Comparison of ENCODE assay signal across 9 mouse cellular contexts in the genomic region with DNA sequence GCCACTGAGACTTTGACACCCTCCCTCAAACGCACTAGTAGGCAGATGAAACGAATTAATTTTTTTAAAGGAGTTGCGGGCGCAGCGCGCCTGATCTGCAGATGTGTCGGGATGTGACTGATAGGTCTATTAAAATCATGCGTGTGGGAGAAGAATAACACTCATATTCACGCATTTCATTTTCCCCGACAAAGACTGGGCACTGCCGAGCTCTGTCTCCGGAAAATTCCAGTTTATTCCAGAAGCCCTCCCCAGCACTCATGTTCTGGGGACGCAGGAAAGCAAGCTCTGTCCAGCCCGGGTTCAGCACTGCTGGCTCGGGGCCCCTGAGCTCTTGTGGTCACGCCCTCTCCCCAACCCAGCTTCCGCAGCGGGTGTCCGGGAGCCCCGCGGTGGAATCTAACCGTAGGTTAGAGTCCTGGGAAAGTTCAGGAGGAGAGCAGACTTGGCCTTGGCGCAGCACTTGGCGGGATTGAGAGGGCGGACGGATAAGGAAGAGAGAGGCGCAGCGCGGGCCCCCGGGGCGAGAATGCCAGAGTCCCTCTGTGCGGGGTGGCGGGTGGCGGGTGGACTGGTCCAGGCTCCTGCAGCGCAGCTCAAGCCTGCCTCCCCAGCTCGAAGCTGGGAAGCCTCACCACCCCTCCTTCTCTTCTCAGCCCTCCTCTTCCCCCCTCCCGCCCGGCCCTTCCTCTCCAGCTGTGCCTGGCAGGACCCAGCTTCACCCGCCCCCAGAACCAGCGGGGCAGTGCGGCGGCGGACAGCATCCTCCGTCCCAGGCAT. TPM values are rescaled to one million over a fixed set of nuclear protein-coding genes. Genes with fewer than 3 reads are reported as not detected.
DNase-seq lines count a peak whose midpoint lies in the region; ATAC-seq lines count a peak whose summit lies in the region.
"Had no signal": no experiment of that assay in that cellular context is flagged by ENCODE, and none has a peak within 500 bp of the region (broad histone marks: within the 10 kb centered on the region; RNA-seq: fewer than 3 reads in every experiment).

No protein-coding gene starts in this region.

- H3K27ac ChIP-seq in kidney, embryonic 16.5 days (ENCODE audit: low read length), result no peak overlapping the region
- H3K27ac ChIP-seq in neural tube, embryonic 13.5 days (replicated peaks), result peak overlapping the region; percentile 62

- WGBS in kidney, embryonic 16.5 days, result under 1% methylated on average over 40 of the region's 44 CpGs
- WGBS in neural tube, embryonic 13.5 days, result under 1% methylated on average over 44 of the region's 44 CpGs

- H3K9ac ChIP-seq in kidney, embryonic 16.5 days (replicated peaks; ENCODE audit: low read length), result no peak overlapping the region
- peak overlapping the region; percentile 55 for H3K9ac ChIP-seq in neural tube, embryonic 13.5 days

- DNase-seq in cerebellum, adult 11 months, result peak; percentile 17
- no peak for DNase-seq in cerebellum, adult 9-10 months
- peak; percentile 70 to 79 for DNase-seq in right cerebral cortex, postnatal 10 days (ENCODE audit: low spot score in 2 of 2)
- no peak for DNase-seq in right cerebral cortex, adult 18-20 months
- no peak for DNase-seq in gastrocnemius, adult 18-20 months (ENCODE audit: low spot score)

- no peaks in the 10 kb centered on the region for H3K9me3 ChIP-seq in kidney, embryonic 16.5 days (ENCODE audit: low read length)
- no peaks in the 10 kb centered on the region for H3K9me3 ChIP-seq in neural tube, embryonic 13.5 days

- H3K4me2 ChIP-seq in kidney, embryonic 16.5 days (replicated peaks; ENCODE audit: low read depth, low read length), result peak overlapping the region; percentile 29; the same call in 1 of the 2 replicates
- H3K4me2 ChIP-seq in neural tube, embryonic 13.5 days, result peak overlapping the region; percentile 57

- H3K4me3 ChIP-seq in kidney, embryonic 16.5 days (ENCODE audit: low read length), result peak overlapping the region; percentile 10
- peak overlapping the region; percentile 27 for H3K4me3 ChIP-seq in neural tube, embryonic 13.5 days

- peak; percentile 50; the same call in 1 of the 2 replicates for ATAC-seq in kidney, embryonic 16.5 days (ENCODE audit: low FRiP score, low TSS enrichment)
- ATAC-seq in neural tube, embryonic 13.5 days (ENCODE audit: low read depth), result peak; percentile 71
- ATAC-seq in megakaryocyte-erythroid progenitor cell, adult 5-6 weeks (replicated peaks; ENCODE audit: low FRiP score, low TSS enrichment, poor library complexity, severe bottlenecking), result no peak

- H3K4me1 ChIP-seq in kidney, embryonic 16.5 days (ENCODE audit: insufficient read depth, low read length), result peaks cover 20% of the 10 kb centered on the region
- H3K4me1 ChIP-seq in neural tube, embryonic 13.5 days (replicated peaks), result peaks cover 40% of the 10 kb centered on the region

- no peaks in the 10 kb centered on the region for H3K36me3 ChIP-seq in kidney, embryonic 16.5 days (ENCODE audit: insufficient read depth, low read length)
- H3K36me3 ChIP-seq in neural tube, embryonic 13.5 days, result no peaks in the 10 kb centered on the region

- H3K27me3 ChIP-seq in kidney, embryonic 16.5 days (ENCODE audit: insufficient read depth, low read length), result peaks cover 95% of the 10 kb centered on the region
- H3K27me3 ChIP-seq in neural tube, embryonic 13.5 days, result peaks cover 92% of the 10 kb centered on the region

RNA-seq across cellular contexts. Expression of gene Sox1, which starts 5.7 kb away (rescaled TPM):
- polyA plus RNA-seq in kidney, embryonic 16.5 days (2015; fragmentation: Nextera tagmentation; extraction: Ambion mirVana), result not detected in 2 replicates
- polyA plus RNA-seq in neural tube, embryonic 13.5 days (2015; fragmentation: Nextera tagmentation; extraction: Ambion mirVana), result 0.96 and 1.1 TPM in 2 replicates
- not detected in 2 replicates for total RNA-seq in megakaryocyte-erythroid progenitor cell, adult 5-6 weeks (2014; fragmentation: Nextera tagmentation)
- total RNA-seq in megakaryocyte-erythroid progenitor cell, adult 5-6 weeks (2017), result not detected in 2 replicates
- not detected for total RNA-seq in gastrocnemius, adult 18-20 months (2021)
- total RNA-seq: hematopoietic stem cell, adult 5-6 weeks had no signal

Comparison
In these comparisons a context has a peak if more than half of its experiments do, and no peak if none do; other contexts are left out.
1. DNase-seq: peak in cerebellum, adult 11 months (single experiment) and right cerebral cortex, postnatal 10 days (2 of 2); none in cerebellum, adult 9-10 months (single experiment), right cerebral cortex, adult 18-20 months (single experiment) and gastrocnemius, adult 18-20 months (single experiment).